Mouse (Mus musculus) thymus, postnatal 36 days (tissue): ENCODE data around the gene Blnk.

Experiments used
- DNase-seq, 2 experiments: peaks; one replicate each; pipeline ENCODE4 v3.0.0; 2022; ENCODE audit warnings: mixed read lengths in 2 of 2

Gene Blnk

DNA sequence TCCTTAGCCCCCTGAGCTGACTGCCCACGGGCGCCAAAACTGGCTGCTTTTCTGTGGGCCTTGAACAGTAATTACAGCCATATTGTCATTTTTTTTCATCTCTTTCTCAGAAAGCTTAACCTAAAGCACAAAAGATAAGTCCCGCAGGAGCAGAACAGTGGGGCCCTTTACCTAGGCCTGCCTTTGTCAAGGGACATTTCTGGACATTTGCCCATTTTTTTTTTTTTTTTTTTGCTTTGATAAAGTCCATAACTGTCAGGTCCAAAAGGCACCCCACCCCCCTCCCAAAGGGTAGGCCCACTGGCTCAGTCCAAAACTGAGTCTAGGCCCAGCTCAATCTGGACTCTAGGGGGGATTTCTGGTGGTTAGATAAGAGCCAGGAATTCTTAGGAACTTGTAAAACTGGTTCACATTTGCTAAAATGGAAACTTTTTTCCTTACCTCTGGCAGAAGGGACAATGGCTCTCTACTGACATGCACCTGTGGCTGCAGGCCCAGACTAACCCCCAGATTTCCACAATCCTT lies 29.9 kb downstream of the Blnk start:
- DNase-seq: no peak

DNA sequence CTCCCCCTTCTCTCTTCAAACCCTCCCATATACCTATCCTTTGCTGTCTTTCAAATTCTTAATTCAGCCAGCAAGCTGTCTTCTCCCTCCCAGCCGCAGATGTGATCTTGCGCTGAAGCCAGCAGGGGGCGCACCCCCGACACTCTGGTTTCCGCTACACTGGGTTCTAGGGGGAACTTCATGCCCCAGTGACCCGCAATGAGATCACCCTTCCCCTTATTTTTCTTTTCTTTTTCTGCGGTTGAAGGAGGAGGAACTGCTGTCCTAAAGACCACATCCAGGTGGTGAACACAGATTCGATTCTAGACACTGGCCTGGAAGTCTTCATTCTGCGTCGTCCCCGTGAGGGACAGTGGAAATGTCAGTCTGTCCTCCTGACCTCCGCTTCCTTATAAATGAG lies 31.3 kb downstream of the Blnk start:
- peak; percentile 76 to 78 for DNase-seq

DNA sequence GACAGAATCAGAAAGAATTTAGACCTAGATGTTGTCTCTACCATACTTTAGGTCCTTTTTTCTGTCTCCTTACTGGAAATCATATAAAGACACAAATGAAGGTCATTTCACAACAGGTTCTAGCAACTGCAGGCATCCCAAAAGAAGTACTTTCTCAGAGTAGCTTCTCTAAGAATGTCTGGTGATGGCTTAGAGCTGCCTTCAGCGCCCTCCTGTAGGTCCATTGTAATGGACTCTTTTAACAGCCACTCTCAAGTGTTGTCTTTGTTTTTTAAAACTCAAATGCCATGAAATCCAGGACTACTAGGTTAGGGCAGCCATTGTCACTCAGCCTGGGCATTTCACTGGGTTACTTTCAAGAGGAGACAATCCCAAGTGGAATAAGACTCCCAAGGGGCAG lies 35.4 kb downstream of the Blnk start:
- DNase-seq: no peak

DNA sequence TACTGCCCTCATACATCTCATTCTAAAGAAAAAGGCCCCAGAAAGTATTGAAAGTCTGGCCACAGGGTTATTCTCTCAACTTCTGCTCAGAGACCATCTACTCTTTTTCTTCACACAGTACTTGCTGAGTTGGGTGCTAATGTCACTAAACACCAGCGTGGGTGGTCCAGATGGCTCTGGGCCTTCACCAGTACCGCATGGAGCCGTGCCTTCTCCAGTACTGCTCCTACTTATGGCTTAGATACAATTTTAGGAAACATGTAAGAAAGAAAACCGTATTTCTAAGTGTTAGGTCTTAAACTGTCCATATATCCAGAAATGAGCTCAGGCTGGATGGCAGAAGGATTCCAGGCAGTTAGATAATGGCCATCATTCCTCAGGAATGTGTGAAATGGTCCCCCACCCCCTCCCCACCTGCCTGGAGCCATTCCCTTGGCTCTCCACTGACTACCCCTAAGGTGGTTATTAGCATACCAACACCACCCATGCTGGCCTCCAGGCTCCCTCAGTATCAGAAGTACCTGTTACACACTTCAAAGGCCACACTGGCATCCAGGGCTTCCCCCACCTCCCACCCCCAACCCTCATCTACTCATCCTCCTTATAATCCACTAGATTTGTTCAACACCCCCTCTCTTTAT lies 47.3 kb downstream of the Blnk start:
- no peak for DNase-seq

DNA sequence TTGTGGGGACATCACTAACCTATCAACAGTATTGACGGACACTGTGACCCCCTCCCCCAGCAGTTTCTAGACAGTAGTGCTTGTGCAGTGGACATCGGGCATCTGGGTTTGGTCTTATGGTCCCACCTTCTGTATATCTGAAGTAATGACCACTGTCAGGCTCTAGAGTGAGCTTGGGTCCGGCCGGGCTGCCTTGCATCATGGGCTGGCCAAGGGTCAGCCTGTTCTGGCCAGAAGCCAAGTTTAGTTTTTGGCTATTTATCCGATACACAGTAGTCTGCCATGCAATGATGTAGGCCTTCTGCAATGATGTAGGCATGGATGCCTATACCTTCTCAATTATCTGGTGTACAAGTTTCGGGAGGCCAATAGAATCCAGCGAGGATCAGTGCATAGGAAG lies 50.8 kb downstream of the Blnk start:
- DNase-seq: no peak

DNA sequence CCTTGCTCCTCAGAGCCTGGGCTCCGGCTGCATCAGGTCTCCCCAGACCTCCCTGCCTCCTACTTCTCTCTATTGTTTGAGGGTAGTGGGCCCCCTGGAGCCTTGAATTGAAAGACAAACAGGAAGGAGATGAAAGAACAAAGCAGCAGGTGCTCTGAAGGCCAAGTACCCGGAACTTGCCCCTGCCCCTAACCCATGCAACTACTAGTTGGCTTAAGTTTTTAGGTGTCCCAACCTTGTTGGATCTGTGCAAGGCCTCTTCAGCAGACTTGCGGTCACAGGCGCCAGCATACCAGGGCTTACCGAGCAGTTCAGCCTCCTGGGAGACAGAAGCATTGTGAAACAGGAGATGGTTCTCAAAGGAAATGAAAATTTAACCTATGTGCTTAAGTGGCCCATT lies 58.3 kb downstream of the Blnk start:
- DNase-seq: peak; percentile 52 to 58

DNA sequence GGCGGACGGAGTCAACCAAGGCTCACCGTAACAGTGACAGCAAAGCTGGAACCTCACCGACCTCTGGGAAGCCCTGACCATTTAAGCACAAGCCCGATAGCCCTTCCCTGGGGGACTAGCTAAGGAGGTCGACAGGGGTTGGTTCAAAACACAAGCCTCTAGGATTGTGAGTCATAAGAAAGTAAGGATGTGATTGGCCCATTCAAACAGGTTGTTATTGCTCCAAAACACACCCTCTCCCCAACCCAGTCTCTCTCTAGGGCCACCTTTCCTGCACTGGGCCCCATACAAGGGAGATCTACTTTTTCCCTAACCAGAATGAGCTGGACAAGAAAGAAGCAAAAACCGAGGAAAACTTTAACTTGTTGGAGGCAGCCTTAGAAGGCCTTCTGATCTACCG lies 59.0 kb downstream of the Blnk start:
- DNase-seq: no peak

DNA sequence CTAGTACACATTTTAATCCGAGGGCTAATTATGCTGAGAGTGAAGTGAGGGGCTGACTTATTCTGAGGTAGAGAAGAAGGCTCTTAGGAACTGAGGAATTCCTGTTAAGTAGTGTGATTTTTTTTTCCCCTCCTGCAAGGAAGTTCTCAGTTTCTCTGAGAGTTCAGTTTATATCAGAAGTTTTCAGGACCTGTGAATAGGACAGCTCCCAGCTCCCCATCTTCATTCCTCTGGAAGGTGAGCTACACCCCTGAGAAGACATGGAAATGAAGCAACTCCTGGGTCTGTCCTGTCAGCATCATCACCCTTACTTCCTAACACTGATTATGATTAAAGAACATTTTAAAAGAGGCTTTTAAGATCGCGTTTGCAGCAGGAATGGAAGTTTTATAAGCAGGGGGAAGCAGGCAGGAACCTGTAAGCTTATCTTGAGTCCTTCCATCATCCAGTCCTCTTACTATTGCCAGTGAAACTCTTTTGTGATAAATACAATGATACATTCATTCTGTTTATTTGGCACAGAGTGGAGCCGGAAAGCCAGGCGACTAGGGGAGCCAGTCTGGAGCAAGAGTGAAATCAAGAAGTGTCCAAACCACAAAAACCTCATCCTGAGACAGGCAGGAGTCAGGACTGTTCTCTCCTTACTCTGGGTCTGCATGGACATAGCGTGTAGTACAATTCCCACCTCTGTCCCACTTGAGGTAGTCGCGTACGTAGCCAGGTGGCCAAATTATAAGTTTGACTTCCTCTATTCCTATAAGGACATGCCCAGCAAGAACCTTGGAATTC lies 62.6 kb downstream of the Blnk start:
- DNase-seq: no peak

DNA sequence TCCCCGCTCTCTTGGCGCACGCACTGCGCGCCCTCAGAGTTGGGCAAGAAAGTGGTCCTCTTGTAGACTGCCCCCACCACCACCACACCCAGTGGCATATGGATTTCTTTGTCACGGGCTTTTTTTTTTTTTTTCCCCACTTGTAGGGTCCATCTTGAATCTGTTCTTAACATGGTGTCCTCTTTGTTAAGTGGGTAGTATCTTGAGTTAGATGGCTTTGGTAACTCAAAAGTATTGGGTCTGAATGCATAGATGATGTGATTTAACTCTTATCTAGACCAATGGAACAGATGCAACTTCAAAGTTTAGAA lies 99.0 kb downstream of the Blnk start:
- DNase-seq: no peak

DNA sequence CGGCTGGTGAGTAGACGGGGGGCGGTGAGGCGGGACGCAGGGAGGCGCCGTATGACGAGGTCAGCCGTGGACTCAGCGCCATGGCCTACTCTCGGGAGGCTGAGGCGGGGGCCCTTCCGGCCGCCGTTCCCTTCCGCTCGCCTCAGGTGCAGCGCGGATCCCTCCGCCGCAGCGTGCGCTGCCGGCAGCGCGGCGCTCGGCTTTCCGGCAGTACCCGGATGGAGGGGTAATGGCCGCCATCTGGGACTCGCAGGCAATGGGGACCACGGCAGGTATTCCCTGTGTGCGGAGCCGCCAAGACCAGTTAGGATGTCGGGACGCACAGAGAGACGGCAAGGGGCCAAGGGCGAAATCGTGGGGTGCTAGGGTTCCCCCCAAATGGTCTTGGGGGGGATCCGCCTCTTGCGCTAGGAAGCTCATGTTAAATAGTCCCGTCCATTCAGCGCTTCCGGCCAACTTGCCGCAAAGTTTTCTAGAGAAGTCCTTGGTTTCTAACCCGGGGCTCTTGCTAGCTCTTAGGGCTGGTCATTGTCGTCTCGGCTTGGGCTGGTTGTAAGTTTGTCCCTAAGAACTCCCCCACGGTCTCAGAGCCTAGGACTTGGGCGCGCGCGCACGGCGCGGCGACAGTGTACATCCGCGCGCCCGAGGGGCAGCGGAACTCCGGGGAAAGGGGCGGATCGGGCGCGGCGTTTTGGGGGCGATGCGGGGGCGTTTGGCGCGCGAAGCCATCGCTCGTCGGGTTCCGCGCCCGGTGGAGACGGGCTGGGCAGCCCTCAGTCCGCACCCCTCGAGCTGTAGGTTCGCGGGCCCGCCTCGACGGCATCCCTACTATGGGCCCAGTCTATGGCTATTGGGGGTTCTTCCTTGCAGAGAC lies 99.6 kb downstream of the Blnk start, which contains the start of gene Zfp518a:
Zfp518a (plus strand) TSS at position 187 of the 874 bp plus-strand sequence.
- peak; percentile 88 to 89 for DNase-seq

DNA sequence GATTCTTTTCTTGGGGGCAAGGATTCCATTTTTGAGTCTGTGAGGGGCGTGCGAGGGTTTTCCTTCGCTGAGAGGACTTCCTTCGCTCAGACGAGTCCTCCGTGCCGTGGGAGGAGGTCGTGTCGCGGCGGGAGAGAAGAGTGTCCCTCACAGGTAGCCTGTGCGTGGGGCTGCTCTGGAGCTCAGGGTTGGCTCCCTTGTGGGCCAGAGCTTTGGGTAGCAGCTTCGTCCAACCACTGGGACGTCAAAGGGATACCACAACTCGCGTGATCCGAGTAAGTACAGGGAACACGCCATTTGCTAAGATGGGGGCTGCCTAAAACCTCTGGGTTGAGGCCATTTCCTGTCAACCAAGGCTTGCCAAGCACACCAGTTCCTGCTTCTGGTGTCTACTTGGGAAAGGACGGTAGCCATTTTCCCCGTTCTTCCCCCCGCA lies 100.2 kb downstream of the Blnk start:
- no peak for DNase-seq

DNA sequence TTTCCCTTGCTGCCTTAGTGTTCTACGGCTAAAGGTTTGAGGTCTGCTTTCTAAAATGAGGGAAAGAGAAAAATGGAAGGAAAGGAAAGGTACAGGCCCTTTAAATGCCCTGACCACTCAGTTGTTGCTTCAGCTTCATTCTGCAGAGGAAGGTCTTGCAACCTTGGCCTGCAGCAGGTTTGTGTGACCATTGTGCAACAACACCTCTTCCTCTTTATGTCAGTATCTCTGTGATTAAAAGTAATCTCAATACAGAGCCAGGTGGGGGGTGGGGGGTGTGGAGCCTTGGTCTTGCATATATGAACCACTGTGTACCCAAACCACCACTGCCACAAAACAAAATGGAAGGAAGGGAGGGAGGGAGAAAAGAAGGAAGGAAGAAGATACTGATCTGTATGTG lies 105.4 kb downstream of the Blnk start:
- no peak for DNase-seq

DNA sequence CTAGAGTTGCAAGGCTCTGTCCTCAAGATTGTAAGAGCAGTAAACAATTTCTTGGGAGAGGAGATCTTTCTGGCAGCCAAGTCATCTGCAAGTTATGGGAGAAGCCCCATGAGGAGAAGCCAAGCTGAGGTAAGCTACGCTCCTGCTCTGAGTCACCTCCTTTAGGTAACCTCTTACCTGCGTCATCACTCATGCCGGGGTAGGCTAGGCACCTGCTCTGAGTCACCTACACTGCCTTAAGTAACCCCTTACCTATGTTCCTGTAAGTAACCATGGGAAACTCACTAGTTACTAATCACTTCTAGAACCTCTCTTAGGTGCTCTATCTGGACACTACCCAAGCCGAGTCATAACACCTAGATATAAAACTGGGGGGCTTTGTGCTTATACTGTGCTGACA lies 112.6 kb downstream of the Blnk start:
- no peak for DNase-seq
